Mouse (Mus musculus): ENCODE data around the gene Tenm2. TPM values are rescaled to one million over a fixed set of nuclear protein-coding genes. Genes with fewer than 3 reads are reported as not detected.

Gene Tenm2
- 100 to 1,000 TPM; 163 to 177 TPM for total RNA-seq (2021)

- intact Hi-C loops (cut with DNase I): no loop called here
- peak; percentile 76 for DNase-seq
These were observed at the start of gene Tenm2 for GRCm38 (mm10) chr11:37235914-37236600. Gene Tenm2 (minus strand): TSS chr11:37235964.

- intact Hi-C loops (cut with DNase I): no loop called here
- no peak for DNase-seq
These were observed 49.4 kb upstream of the Tenm2 start for GRCm38 (mm10) chr11:37285186-37285585.

GRCm38 (mm10) chr11:37248796-37249195, 13.0 kb upstream of the Tenm2 start:
- intact Hi-C loops (cut with DNase I): no loop called here
- peak; percentile 4 for DNase-seq

- DNase-seq: peak; percentile 62
- intact Hi-C loops (cut with DNase I): no loop called here
These were observed 1.4 kb upstream of the Tenm2 start for GRCm38 (mm10) chr11:37237096-37237725.

- intact Hi-C loops (cut with DNase I): no loop called here
- peak; percentile 51 for DNase-seq
These were observed 878 bp upstream of the Tenm2 start for GRCm38 (mm10) chr11:37236601-37237083.

GRCm38 (mm10) chr11:37235021-37235795, 556 bp downstream of the Tenm2 start:
- intact Hi-C loops (cut with DNase I): no loop called here
- peak; percentile 4 for DNase-seq

- DNase-seq: no peak
- intact Hi-C loops (cut with DNase I): no loop called here
These were observed 8.4 kb downstream of the Tenm2 start for GRCm38 (mm10) chr11:37227404-37227803.

GRCm38 (mm10) chr11:37226943-37227342, 8.8 kb downstream of the Tenm2 start:
- intact Hi-C loops (cut with DNase I): no loop called here
- no peak for DNase-seq

- DNase-seq: no peak
- intact Hi-C loops (cut with DNase I): no loop called here
These were observed 13.0 kb downstream of the Tenm2 start for GRCm38 (mm10) chr11:37222737-37223136.

GRCm38 (mm10) chr11:37222056-37222455, 13.7 kb downstream of the Tenm2 start:
- peak; percentile 6 for DNase-seq
- intact Hi-C loops (cut with DNase I): no loop called here

- DNase-seq: no peak
- intact Hi-C loops (cut with DNase I): no loop called here
These were observed 14.8 kb downstream of the Tenm2 start for GRCm38 (mm10) chr11:37220921-37221320.

GRCm38 (mm10) chr11:37186132-37186531, 49.6 kb downstream of the Tenm2 start:
- intact Hi-C loops (cut with DNase I): loop anchor here (1.0 to 10.0 kb wide), 2 partner anchors 197 to 501 kb away; no protein-coding TSS in a partner anchor
- DNase-seq: peak; percentile 46

GRCm38 (mm10) chr11:37177426-37177825, 58.3 kb downstream of the Tenm2 start:
- no peak for DNase-seq
- intact Hi-C loops (cut with DNase I): no loop called here

- DNase-seq: peak; percentile 51
These were observed 81.6 kb downstream of the Tenm2 start for GRCm38 (mm10) chr11:37153933-37154880.

GRCm38 (mm10) chr11:37153382-37153781, 82.4 kb downstream of the Tenm2 start:
- intact Hi-C loops (cut with DNase I): no loop called here

More at GRCm38 (mm10) chr11:37153933-37154880, 81.6 kb downstream of the Tenm2 start:
- intact Hi-C loops (cut with DNase I): no loop called here

GRCm38 (mm10) chr11:37150011-37150410, 85.8 kb downstream of the Tenm2 start:
- intact Hi-C loops (cut with DNase I): no loop called here
- DNase-seq: no peak

More at GRCm38 (mm10) chr11:37153382-37153781, 82.4 kb downstream of the Tenm2 start:
- no peak for DNase-seq

- intact Hi-C loops (cut with DNase I): no loop called here
- DNase-seq: no peak
These were observed 91.8 kb downstream of the Tenm2 start for GRCm38 (mm10) chr11:37143996-37144395.

GRCm38 (mm10) chr11:37143478-37143877, 92.3 kb downstream of the Tenm2 start:
- intact Hi-C loops (cut with DNase I): no loop called here
- no peak for DNase-seq

GRCm38 (mm10) chr11:37128893-37129292, 106.9 kb downstream of the Tenm2 start:
- no peak for DNase-seq
- intact Hi-C loops (cut with DNase I): no loop called here

GRCm38 (mm10) chr11:37118058-37118457, 117.7 kb downstream of the Tenm2 start:
- intact Hi-C loops (cut with DNase I): no loop called here
- no peak for DNase-seq

Measured in left cerebral cortex, postnatal 4 days (tissue).